Mouse (Mus musculus) heart, embryonic 14.5 days (tissue): ENCODE data around the gene Ccdc155. TPM values are rescaled to one million over a fixed set of nuclear protein-coding genes. Genes with fewer than 3 reads are reported as not detected.

Experiments
- ATAC-seq: fragments of 200-750 bp; cut with Nextera tagmentation; 2 replicates; pipeline ENCODE4 v1.8.0; 2017; ENCODE audit warnings: low read depth, moderate TSS enrichment; ENCODE audit not compliant: insufficient number of reproducible peaks, insufficient read depth, low FRiP score
- H3K27ac ChIP-seq, 2 experiments: fragments of 200-500 bp in 1 of 2; fragments of 300-500 bp in 1 of 2; sonication (generic) in 1 of 2; replicated peaks in 1 of 2; 2 replicates each; pipeline ENCODE4 v1.5.1; 2012 to 2014; ENCODE audit warnings: low read depth in 2 of 2, low read length in 2 of 2, control low read depth in 1 of 2, mild to moderate bottlenecking in 1 of 2, mixed read lengths in 1 of 2; ENCODE audit not compliant: control insufficient read depth in 1 of 2, insufficient read depth in 1 of 2
- H3K27me3 ChIP-seq: fragments of 300-500 bp; sonication (generic); 2 replicates; pipeline ENCODE4 v1.6.1; 2014; ENCODE audit warnings: mild to moderate bottlenecking, low read length, control low read depth; ENCODE audit not compliant: control insufficient read depth, insufficient read depth
- H3K36me3 ChIP-seq: fragments of 300-500 bp; sonication (generic); 2 replicates; pipeline ENCODE4 v1.6.1; 2014; ENCODE audit warnings: mild to moderate bottlenecking, control low read depth, low read length, mixed read lengths; ENCODE audit not compliant: control insufficient read depth, insufficient read depth
- H3K4me1 ChIP-seq, 2 experiments: fragments of 200-500 bp in 1 of 2; fragments of 300-500 bp in 1 of 2; sonication (generic) in 1 of 2; 2 replicates each; pipeline ENCODE4 v1.6.1; 2012 to 2014; ENCODE audit warnings: low read length in 2 of 2, control low read depth in 1 of 2, mixed read lengths in 1 of 2; ENCODE audit not compliant: control insufficient read depth in 2 of 2, insufficient read depth in 2 of 2
- H3K4me2 ChIP-seq: fragments of 300-500 bp; sonication (generic); 2 replicates; pipeline ENCODE4 v1.6.1; 2014; ENCODE audit warnings: mild to moderate bottlenecking, low read length
- H3K4me3 ChIP-seq, 2 experiments: fragments of 200-500 bp in 1 of 2; fragments of 300-500 bp in 1 of 2; sonication (generic) in 1 of 2; 2 replicates each; pipeline ENCODE4 v1.5.1; 2012 to 2014; ENCODE audit warnings: low read length in 2 of 2, mild to moderate bottlenecking in 2 of 2, control low read depth in 1 of 2, low read depth in 1 of 2, moderate library complexity in 1 of 2; ENCODE audit not compliant: control insufficient read depth in 1 of 2, insufficient read depth in 1 of 2
- H3K9ac ChIP-seq: fragments of 300-500 bp; sonication (generic); 2 replicates; pipeline ENCODE4 v1.6.1; 2014; ENCODE audit warnings: mild to moderate bottlenecking, low read length
- H3K9me3 ChIP-seq: fragments of 300-500 bp; sonication (generic); 2 replicates; pipeline ENCODE4 v1.6.1; 2016; ENCODE audit warnings: low read length, control low read depth; ENCODE audit not compliant: control insufficient read depth
- WGBS: fragments of 180-500 bp; shearing (Covaris S2); extraction: QIAGEN DNeasy Blood & Tissue Kit; methylation state at CpG from one replicate; pipeline ENCODE4 v1.1.7; 2014; 5-methylcytosine and 5-hydroxymethylcytosine counted together
- polyA plus RNA-seq: library from polyadenylated mRNA; unstranded; fragments of >200 nt; fragmentation: Nextera tagmentation; extraction: Ambion mirVana; gene quantifications from 2 replicates; pipeline ENCODE4 v1.2.1, GENCODE M21; 2014

Gene Ccdc155
- polyA plus RNA-seq, 1 experiment from 2014 or later, result 0.32 TPM

GRCm38 (mm10) chr7:45216442-45217183 is 11.9 kb upstream of the Ccdc155 start:
- Histone ChIP-seq H3K4me2 (peak overlapping the region; percentile 77), H3K36me3 (peaks cover 45% of the 10 kb centered on the region), H3K9me3 (no peaks in the 10 kb centered on the region), H3K4me1 (peaks cover 21 to 24% of the 10 kb centered on the region in 2 experiments), H3K9ac (peak overlapping the region; percentile 98), H3K27ac (peak overlapping the region; percentile 94 to 96), H3K4me3 (peak overlapping the region; percentile 78 to 98), H3K27me3 (peaks cover 8% of the 10 kb centered on the region)
- 1% methylated on average over 13 of the region's 13 CpGs for WGBS
- ATAC-seq, result peak; percentile 83; the same call in 1 of the 2 replicates

DNA sequence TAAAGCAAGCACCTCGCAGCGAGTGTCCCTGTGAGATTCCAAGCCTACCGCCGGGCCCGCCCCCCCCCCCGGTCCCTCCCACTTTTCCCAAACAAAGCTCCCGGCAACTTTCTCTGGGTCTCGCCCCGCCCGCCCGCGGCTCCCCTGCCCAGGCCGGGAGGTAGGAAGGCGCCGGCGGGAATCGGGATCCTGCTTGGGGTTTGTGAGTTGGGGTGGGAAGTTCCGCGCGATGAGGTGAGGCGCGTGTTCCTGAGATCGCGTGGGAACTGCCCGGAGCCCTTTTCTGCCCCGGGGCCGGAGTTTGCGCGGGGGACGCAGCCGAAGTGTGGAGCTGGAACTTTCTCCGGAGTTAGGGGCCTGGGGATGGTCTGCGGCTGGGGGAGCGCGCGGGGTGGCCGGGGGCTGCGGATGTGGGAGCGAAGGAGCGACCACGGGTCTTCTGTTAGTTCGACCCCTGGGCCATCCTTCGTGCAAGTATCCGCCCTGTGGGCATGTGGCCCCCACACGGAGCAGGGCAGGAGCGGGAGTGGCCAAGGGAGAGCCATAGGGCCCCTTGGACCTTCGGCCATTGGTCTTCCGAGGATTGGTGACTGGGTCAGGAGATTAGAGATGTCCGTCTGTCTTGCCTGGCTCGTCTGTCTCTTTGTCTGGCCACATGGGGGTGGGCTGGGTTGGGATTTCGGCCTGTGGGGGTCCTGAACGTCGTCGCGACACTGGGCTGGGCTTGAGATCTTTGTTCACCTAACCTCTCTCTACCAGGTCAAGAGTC is 11.2 kb upstream of the Ccdc155 start, which contains the start of gene Tead2:
Gene Tead2, plus strand, starts transcription at position 81 of the 769 bp plus-strand sequence.
- peaks cover 37% of the 10 kb centered on the region for H3K36me3 ChIP-seq
- WGBS, result under 1% methylated on average over 54 of the region's 55 CpGs
- H3K9ac ChIP-seq, result peak within 1 kb of the TSS; percentile 98
- peak within 1 kb of the TSS; percentile 94 to 96 for H3K27ac ChIP-seq
- ATAC-seq, result peak; percentile 58; the same call in 1 of the 2 replicates
- peak within 1 kb of the TSS; percentile 77 for H3K4me2 ChIP-seq
- peak within 1 kb of the TSS; percentile 78 to 98 for H3K4me3 ChIP-seq
- H3K27me3 ChIP-seq, result peaks cover 13% of the 10 kb centered on the region
- no peaks in the 10 kb centered on the region for H3K9me3 ChIP-seq
- peaks cover 21 to 24% of the 10 kb centered on the region in 2 experiments for H3K4me1 ChIP-seq

GRCm38 (mm10) chr7:45213708-45214107 is 9.0 kb upstream of the Ccdc155 start:
- Histone ChIP-seq H3K9ac (no peak overlapping the region), H3K4me2 (no peak overlapping the region), H3K4me3 (no peak overlapping the region), H3K27me3 (peaks cover 22% of the 10 kb centered on the region), H3K36me3 (peaks cover 16% of the 10 kb centered on the region), H3K27ac (no peak overlapping the region), H3K9me3 (no peaks in the 10 kb centered on the region), H3K4me1 (peaks cover 18 to 21% of the 10 kb centered on the region in 2 experiments)
- WGBS, result 64% methylated on average over 5 of the region's 5 CpGs
- ATAC-seq, result no peak

- 73% methylated on average over 7 of the region's 7 CpGs for WGBS
- H3K27me3 ChIP-seq, result peaks cover 22% of the 10 kb centered on the region
- H3K4me1 ChIP-seq, result peaks cover 13 to 15% of the 10 kb centered on the region in 2 experiments
- no peak overlapping the region for H3K4me3 ChIP-seq
- no peak overlapping the region for H3K27ac ChIP-seq
- no peak for ATAC-seq
- 0 out of 2 replicates have a peak, but pooled peaks cover 3% of the 10 kb centered on the region for H3K36me3 ChIP-seq
- no peak overlapping the region for H3K9ac ChIP-seq
- no peak overlapping the region for H3K4me2 ChIP-seq
- no peaks in the 10 kb centered on the region for H3K9me3 ChIP-seq
These were observed 7.7 kb upstream of the Ccdc155 start for GRCm38 (mm10) chr7:45212356-45212755.

GRCm38 (mm10) chr7:45211851-45212251 is 7.2 kb upstream of the Ccdc155 start, which contains the start of gene Dkkl1:
Gene Dkkl1, minus strand, starts transcription at chr7:45212147.
- Histone ChIP-seq H3K27ac (no peak within 1 kb of the TSS), H3K4me2 (peak within 1 kb of the TSS; percentile 39), H3K4me1 (peaks cover 8 to 10% of the 10 kb centered on the region in 2 experiments), H3K9ac (no peak within 1 kb of the TSS), H3K27me3 (peaks cover 22% of the 10 kb centered on the region), H3K9me3 (no peaks in the 10 kb centered on the region), H3K36me3 (no peaks in the 10 kb centered on the region), H3K4me3 (no peak within 1 kb of the TSS)
- ATAC-seq, result no peak
- whole genome bisulfite sequencing, result 3% methylated on average over 17 of the region's 17 CpGs

- Histone ChIP-seq H3K4me2 (no peak overlapping the region), H3K9ac (no peak overlapping the region), H3K27ac (no peak overlapping the region), H3K4me1 (peaks cover 5 to 6% of the 10 kb centered on the region in 2 experiments), H3K9me3 (no peaks in the 10 kb centered on the region), H3K4me3 (no peak overlapping the region), H3K36me3 (no peaks in the 10 kb centered on the region), H3K27me3 (peaks cover 22% of the 10 kb centered on the region)
- 42% methylated on average over 10 of the region's 10 CpGs for WGBS
- ATAC-seq, result no peak
These were observed 6.4 kb upstream of the Ccdc155 start for GRCm38 (mm10) chr7:45211070-45211469.

DNA sequence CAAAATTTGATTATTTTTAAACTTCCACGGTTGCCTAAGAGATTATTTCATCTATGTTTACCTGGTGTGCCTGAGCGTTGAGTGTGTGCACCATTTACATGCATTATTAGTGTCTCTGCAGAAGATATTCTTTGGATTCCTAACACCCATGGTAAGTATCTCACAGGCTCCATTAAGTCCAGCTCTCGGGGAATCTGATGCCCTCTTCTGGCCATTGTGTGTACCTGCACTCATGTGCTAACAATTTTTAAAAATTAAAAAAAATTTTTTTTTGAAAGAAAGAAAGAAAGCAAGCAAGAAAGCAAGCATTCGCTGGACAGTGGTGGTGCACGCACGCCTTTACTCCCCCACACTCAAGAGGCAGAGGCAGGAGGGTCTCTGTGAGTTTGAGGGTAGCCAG is 3.6 kb upstream of the Ccdc155 start:
- ATAC-seq, result no peak
- Histone ChIP-seq H3K27ac (no peak overlapping the region), H3K4me1 (peaks cover 3 to 5% of the 10 kb centered on the region in 2 experiments; a peak in 2 of 4 replicates), H3K9ac (no peak overlapping the region), H3K9me3 (no peaks in the 10 kb centered on the region), H3K4me3 (no peak overlapping the region), H3K27me3 (peaks cover 22% of the 10 kb centered on the region), H3K36me3 (no peaks in the 10 kb centered on the region), H3K4me2 (no peak overlapping the region)
- 76% methylated on average over 6 of the region's 6 CpGs for WGBS
